Mouse (Mus musculus): Measurements from ENCODE around the gene Klf6. TPM values are rescaled to one million over a fixed set of nuclear protein-coding genes. Genes with fewer than 3 reads are reported as not detected.

Gene Klf6
- total RNA-seq, 2 experiments from 2014 or later, result 45.5 to 50.3 TPM

GRCm38 (mm10) chr13:5863408-5863891 lies 2.2 kb downstream of the Klf6 start:
- DNase-seq, result peak; percentile 37 to 40

GRCm38 (mm10) chr13:5864265-5865097 lies 3.2 kb downstream of the Klf6 start:
- DNase-seq, result no peak

DNA sequence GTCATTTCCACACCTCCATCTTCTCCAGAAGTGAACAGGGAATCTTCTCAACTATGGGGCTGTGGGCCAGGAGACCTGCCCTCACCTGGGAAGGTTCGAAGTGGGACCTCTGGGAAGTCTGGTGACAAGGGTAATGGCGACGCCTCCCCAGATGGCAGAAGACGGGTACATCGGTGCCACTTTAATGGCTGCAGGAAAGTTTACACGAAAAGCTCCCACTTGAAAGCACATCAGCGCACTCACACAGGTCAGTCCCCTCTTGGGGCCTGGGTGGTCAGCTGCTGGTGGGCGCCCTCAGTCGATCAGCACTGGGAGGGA lies 3.8 kb downstream of the Klf6 start:
- no peak for DNase-seq

GRCm38 (mm10) chr13:5866091-5866490 lies 4.8 kb downstream of the Klf6 start:
- peak; percentile 38 to 39 for DNase-seq

DNA sequence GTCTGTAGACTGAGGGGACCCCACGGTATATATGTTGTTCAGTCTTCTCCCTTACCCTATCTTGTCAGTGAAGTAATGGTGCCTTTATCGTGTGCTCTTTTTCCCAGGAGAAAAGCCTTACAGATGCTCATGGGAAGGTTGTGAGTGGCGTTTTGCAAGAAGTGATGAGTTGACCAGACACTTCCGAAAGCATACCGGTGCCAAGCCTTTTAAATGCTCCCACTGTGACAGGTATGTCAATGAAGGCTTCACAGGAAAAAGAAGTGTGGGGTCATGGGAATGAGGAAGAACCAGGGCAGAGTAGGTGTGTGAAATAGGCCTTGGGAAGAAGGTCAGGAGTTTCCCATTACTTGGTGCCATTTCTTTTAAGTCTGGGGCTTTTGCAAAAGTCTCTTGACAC lies 5.2 kb downstream of the Klf6 start:
- DNase-seq, result no peak

- no peak for DNase-seq
Observed at GRCm38 (mm10) chr13:5868376-5868775, 7.1 kb downstream of the Klf6 start.

GRCm38 (mm10) chr13:5869433-5869832 lies 8.2 kb downstream of the Klf6 start:
- DNase-seq, result no peak

- DNase-seq, result peak; percentile 46 to 62
Observed at GRCm38 (mm10) chr13:5869842-5870241, 8.6 kb downstream of the Klf6 start.

GRCm38 (mm10) chr13:5870382-5871272 lies 9.3 kb downstream of the Klf6 start:
- peak; percentile 72 to 79 for DNase-seq

- no peak for DNase-seq
Observed at GRCm38 (mm10) chr13:5871414-5871813, 10.1 kb downstream of the Klf6 start.

DNA sequence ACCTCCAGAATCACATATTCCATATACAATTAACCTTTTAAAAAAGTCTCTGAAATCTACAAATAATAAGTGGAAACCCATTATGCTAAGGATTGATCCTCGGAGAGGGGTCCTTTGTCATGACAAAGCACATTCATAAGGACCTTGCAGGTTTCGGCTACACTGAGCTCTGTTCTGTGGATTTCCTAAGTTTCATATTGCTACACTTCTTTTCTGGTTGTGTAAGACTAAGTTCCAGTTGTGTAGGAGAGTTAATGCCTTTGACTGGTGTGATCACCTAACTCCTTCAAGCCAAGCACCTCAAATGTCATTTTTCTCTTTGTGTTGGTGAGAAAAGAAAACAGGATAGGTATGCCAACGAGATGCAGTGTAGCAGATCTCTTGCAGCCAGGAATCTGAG lies 12.4 kb downstream of the Klf6 start:
- DNase-seq, result no peak

GRCm38 (mm10) chr13:5875478-5875877 lies 14.2 kb downstream of the Klf6 start:
- DNase-seq, result no peak

DNA sequence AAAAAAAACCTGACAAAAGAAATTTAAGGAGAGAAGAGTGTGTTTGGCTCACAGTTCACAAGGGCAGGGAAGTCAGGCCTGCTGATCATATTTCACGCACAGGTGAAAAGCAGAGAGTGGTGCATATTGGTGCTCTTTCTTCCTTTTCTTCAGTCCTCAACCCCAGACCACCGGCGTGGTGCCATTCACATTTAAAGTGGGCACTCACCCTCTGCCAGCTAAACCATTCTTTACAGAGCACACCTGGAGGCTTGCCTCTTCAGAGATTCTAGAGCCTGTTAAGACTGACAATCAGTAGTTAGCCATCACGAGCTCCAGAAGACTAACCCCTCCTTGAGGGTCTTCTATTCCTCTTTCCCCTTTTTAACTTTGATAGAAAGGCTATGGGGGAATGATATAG lies 17.5 kb downstream of the Klf6 start:
- no peak for DNase-seq

DNA sequence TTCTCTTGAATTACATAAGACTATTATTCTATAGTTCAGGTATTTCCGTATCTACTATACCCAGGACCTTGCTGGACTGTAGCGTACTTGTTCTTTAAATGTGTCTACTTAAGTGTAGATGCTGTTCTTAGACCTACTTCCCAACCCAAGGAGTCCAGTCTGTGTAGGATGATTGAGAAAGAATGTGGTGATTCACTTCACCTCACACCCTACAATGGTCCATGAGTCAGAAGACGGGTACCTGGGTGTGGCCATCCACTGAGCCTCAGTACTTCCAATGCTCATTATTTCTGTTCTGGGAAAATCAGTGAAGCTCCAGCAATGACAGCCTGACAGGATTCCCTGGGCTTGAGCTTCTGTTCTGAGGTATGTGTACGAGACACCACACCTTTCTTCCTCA lies 25.5 kb downstream of the Klf6 start:
- DNase-seq, result no peak

- DNase-seq, result no peak
Observed at GRCm38 (mm10) chr13:5888164-5888563, 26.9 kb downstream of the Klf6 start.

- no peak for DNase-seq
Observed at GRCm38 (mm10) chr13:5888731-5889130, 27.4 kb downstream of the Klf6 start.

DNA sequence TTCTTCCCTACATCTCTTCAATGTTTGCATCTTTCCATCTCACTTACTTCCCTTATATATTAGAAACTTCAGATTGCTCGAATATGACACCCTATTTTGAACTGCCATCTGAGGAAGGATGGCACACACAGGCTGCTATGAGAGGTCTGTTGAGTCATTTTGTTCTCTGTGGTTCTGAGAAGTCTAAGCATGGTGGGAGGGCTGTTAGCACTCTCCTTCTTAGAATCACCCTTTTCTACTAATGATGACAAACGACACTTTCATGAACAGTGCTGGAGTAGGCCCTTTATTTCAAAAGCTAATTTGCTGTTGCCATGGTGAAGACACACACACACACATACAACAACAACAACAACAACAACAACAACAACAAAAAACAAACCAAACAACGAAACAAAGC lies 28.8 kb downstream of the Klf6 start:
- DNase-seq, result no peak

DNA sequence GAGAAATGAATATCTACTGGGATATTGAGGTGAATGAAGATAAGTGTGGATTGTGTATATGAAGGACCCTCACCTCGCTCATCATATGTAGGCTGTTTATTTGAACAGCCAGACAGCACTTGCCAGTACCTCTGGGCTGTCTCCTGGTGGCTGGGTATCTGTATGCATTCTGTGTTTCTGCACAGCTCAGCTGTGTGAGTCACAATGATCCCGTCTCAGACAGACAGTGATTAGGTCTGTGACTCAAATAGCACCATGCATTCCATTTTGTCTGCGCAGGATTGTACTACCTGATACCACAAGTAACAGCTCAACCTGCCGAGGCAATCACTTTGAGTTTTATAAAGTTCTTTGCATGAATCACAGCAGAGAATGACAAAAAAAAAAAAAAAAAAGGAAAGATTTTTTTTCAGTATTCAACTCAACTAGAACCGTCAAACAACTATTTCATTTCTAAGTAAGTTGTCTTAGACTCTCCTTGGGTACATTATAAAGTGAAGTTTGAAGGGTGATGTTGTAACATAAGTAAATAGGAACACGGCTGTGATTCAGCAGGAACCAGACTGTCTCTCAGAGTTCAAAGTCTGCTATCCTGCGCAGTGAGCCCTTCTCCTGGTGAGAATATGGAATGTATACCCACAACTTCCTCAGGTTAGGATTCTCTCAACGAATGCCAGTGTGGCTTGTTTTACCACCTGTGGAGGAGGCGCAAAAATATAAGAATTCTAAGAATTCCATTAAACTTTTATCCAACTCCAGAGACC lies 31.6 kb downstream of the Klf6 start:
- DNase-seq, result no peak

- DNase-seq, result no peak
Observed at GRCm38 (mm10) chr13:5894910-5895309, 33.6 kb downstream of the Klf6 start.

DNA sequence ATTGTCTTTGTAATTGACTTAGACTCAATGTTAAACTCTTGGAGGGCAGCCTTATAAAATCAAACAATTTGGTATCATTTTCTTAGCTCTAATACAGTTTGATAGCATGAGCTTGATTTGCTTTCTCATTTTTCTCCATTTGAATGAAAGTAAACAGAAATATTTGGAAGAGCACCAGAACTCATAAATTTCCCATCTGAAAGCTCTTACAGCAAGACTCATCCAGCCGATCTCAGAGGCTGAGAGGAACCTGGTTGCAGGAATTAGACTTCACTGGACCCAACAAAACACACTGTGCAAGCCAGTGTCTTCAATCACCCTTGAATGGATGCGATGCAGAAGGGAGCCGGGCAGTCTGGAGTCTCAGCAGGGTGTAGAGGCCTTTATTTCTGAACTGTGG lies 34.6 kb downstream of the Klf6 start:
- no peak for DNase-seq

DNA sequence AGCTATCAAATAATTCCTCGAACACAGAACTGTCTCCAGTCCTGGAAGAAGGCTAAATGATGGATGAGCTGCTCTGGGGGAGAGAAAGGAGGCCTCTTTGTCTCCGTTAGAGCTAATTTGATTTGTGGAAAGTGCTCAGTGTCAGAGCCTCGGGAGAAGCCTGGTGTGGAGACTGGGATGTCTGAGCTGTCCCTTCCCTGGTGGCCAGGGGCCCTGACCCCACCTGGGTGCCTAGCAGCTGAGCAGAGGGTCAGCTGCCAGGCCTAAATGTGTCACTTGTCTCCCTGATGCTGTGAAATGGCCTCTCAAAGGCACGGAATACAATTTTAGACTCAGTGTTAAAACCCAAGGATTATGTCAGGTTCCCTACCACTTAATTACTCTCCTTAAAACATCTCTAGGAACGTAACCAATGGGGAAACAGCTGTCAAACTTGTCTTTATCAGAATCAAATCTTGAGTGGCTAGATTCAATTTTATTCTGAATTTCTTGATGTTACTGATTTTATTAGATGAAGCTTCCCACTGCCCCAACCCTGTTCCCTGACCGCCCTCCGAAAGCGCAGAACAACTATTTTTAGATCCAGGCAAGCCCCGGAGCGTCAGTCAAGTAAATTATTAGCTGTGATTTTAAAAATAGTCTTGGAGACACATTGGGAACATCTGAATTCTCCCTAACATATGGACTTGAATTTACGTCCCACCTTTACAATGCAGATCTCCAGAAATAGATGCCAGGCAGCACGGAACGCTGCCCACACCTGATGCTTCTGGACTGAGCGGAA lies 36.1 kb downstream of the Klf6 start:
- DNase-seq, result no peak

- no peak for DNase-seq
Observed at GRCm38 (mm10) chr13:5899021-5899420, 37.7 kb downstream of the Klf6 start.

All from adrenal gland, postnatal 36 days (tissue).